Mouse (Mus musculus): ENCODE measurements around the gene Ephb4. TPM values are rescaled to one million over a fixed set of nuclear protein-coding genes. Genes with fewer than 3 reads are reported as not detected.

The Ephb4 gene
- polyA plus RNA-seq, 1 experiment from 2014 or later: 82.3 TPM

- under 1% methylated on average over 19 of the region's 19 CpGs for WGBS
- H3K27me3 ChIP-seq: no peaks in the 10 kb centered on the region
- no peaks in the 10 kb centered on the region for H3K9me3 ChIP-seq
- ATAC-seq (ENCODE audit: low FRiP score, low read depth): peak; percentile 83
- H3K4me3 ChIP-seq: peak overlapping the region; percentile 46
- H3K9ac ChIP-seq: peak overlapping the region; percentile 68
- H3K4me2 ChIP-seq (replicated peaks): peak overlapping the region; percentile 77
- H3K27ac ChIP-seq: peak overlapping the region; percentile 29
- H3K36me3 ChIP-seq: no peaks in the 10 kb centered on the region
- H3K4me1 ChIP-seq: peaks cover 18% of the 10 kb centered on the region
These were observed 11.7 kb upstream of the Ephb4 start for GRCm38 (mm10) chr5:137338256-137338655.

GRCm38 (mm10) chr5:137338663-137339289, 11.1 kb upstream of the Ephb4 start:
- Histone ChIP-seq H3K4me3 (peak overlapping the region; percentile 46), H3K9ac (peak overlapping the region; percentile 68), H3K9me3 (no peaks in the 10 kb centered on the region), H3K27me3 (no peaks in the 10 kb centered on the region), H3K27ac (peak overlapping the region; percentile 29), H3K4me1 (peaks cover 18% of the 10 kb centered on the region), H3K36me3 (no peaks in the 10 kb centered on the region), H3K4me2 (replicated peaks) (peak overlapping the region; percentile 77)
- 5% methylated on average over 11 of the region's 11 CpGs for WGBS
- ATAC-seq (ENCODE audit: low FRiP score, low read depth): peak; percentile 29

- Histone ChIP-seq H3K9me3 (no peaks in the 10 kb centered on the region), H3K9ac (peak overlapping the region; percentile 68), H3K36me3 (no peaks in the 10 kb centered on the region), H3K4me1 (peaks cover 21% of the 10 kb centered on the region), H3K4me3 (peak overlapping the region; percentile 46), H3K27me3 (no peaks in the 10 kb centered on the region), H3K27ac (peak overlapping the region; percentile 29; the same call in 1 of the 2 replicates), H3K4me2 (replicated peaks) (peak overlapping the region; percentile 77)
- WGBS: 12% methylated on average over 22 of the region's 22 CpGs
- ATAC-seq (ENCODE audit: low FRiP score, low read depth): 0 out of 2 replicates have a peak, but pooled peaks have one; percentile 18
These were observed 10.5 kb upstream of the Ephb4 start for GRCm38 (mm10) chr5:137339290-137339979.

DNA sequence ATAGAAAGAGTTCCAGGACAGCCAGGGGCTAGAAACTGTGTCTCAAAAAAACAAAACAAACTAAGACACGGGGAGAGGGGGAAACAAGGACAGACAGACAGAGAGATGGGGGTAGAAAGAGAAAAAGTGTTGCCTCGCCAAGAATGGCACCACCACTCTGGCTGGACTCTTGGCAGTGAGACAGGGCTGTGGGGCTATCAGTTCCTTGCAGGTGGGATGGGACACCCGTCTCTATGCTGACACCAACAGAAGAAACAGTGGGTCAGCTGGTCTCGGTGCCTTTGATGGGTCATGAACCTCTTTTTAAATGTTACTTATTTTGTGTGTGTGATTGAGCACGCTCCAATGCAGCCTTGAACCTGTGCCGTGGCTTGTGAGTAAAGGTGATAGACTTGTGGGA, 9.7 kb upstream of the Ephb4 start:
- no peaks in the 10 kb centered on the region for H3K36me3 ChIP-seq
- H3K4me3 ChIP-seq: no peak overlapping the region
- 74% methylated on average over 6 of the region's 6 CpGs for WGBS
- no peak overlapping the region for H3K27ac ChIP-seq
- no peaks in the 10 kb centered on the region for H3K9me3 ChIP-seq
- peaks cover 28% of the 10 kb centered on the region for H3K4me1 ChIP-seq
- no peak overlapping the region for H3K9ac ChIP-seq
- H3K27me3 ChIP-seq: no peaks in the 10 kb centered on the region
- ATAC-seq (ENCODE audit: low FRiP score, low read depth): no peak
- no peak overlapping the region; the same call in 1 of the 2 replicates for H3K4me2 ChIP-seq (replicated peaks)

DNA sequence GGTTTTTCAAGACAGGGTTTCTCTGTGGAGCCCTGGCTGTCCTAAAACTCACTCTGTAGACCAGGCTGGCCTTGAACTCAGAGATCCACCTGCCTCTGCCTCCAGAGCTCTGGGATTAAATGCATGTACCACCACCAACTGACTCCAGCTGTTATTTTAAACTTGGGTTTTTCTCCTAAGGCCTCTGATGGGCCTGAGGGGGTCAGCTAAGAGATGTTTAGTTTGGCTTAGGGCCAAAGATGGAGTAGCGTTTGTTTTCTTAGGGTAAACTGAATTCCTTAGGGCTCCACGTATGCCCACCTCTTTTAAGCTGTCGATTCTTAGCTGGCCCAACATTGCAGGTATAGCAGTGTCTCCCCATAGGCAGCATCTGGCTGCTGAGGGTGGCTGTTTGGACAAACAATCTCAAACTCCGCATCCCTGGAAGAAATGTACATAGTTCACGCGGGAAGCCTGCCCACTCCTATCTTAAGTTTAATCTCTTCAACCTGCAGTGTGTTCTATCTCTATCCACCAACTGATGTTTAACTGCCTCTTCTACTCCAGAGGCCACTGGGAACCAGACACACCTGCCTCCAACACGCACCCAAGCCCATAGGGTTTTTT, 7.4 kb upstream of the Ephb4 start:
- Histone ChIP-seq H3K4me2 (replicated peaks) (no peak overlapping the region), H3K27ac (no peak overlapping the region), H3K9ac (no peak overlapping the region), H3K4me3 (no peak overlapping the region), H3K4me1 (peaks cover 41% of the 10 kb centered on the region), H3K27me3 (no peaks in the 10 kb centered on the region), H3K36me3 (no peaks in the 10 kb centered on the region), H3K9me3 (no peaks in the 10 kb centered on the region)
- no peak for ATAC-seq (ENCODE audit: low FRiP score, low read depth)
- 77% methylated on average over 7 of the region's 7 CpGs for WGBS

DNA sequence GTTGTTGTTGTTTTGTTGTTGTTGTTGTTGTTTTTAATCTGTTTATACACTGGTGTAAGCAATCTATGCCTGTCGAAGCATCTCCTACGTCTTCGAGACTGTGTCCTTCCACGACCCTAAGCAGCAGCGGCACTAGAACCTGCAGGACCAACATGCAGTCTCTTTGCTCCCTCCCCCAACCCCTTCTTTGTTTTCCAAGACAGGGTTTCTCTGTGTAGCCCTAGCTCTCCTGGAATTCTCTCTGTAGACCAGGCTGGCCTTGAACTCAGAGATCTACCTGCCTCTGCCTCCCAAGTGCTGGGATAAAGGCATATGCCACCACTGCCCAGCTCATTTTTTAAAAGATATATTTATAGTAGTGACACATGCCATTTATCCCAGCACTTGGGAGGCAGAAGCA, 6.5 kb upstream of the Ephb4 start:
- H3K9ac ChIP-seq: no peak overlapping the region
- WGBS: 89% methylated on average over 5 of the region's 5 CpGs
- H3K4me3 ChIP-seq: no peak overlapping the region
- H3K4me2 ChIP-seq (replicated peaks): no peak overlapping the region
- H3K4me1 ChIP-seq: peaks cover 47% of the 10 kb centered on the region
- H3K27me3 ChIP-seq: no peaks in the 10 kb centered on the region
- no peak for ATAC-seq (ENCODE audit: low FRiP score, low read depth)
- no peaks in the 10 kb centered on the region for H3K36me3 ChIP-seq
- no peak overlapping the region for H3K27ac ChIP-seq
- H3K9me3 ChIP-seq: no peaks in the 10 kb centered on the region

GRCm38 (mm10) chr5:137343869-137344268, 6.0 kb upstream of the Ephb4 start:
- no peaks in the 10 kb centered on the region for H3K9me3 ChIP-seq
- ATAC-seq (ENCODE audit: low FRiP score, low read depth): no peak
- H3K27ac ChIP-seq: no peak overlapping the region
- no peak overlapping the region for H3K4me2 ChIP-seq (replicated peaks)
- peaks cover 48% of the 10 kb centered on the region for H3K4me1 ChIP-seq
- H3K36me3 ChIP-seq: no peaks in the 10 kb centered on the region
- no peaks in the 10 kb centered on the region for H3K27me3 ChIP-seq
- H3K9ac ChIP-seq: no peak overlapping the region
- H3K4me3 ChIP-seq: no peak overlapping the region

DNA sequence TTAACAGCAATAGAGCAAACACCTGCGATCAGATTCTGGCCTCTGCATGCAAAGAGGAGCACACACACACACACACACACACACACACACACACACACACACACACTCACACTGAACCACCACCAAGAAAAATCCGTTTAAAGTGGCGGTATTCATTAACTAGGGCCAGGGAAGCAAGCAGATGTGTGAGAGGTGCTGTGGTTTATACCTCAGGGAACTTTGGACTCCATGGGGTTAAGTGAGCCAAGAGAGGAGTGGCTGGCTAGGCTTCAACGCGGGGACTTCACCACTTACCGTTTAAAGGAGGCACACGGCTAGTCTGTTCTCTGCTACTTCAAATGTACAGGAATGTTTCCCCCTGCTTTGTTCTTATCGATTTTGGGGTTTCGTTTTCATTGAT, 4.1 kb upstream of the Ephb4 start:
- Histone ChIP-seq H3K27me3 (no peaks in the 10 kb centered on the region), H3K27ac (no peak overlapping the region), H3K4me3 (no peak overlapping the region), H3K4me1 (peaks cover 41% of the 10 kb centered on the region), H3K9me3 (no peaks in the 10 kb centered on the region), H3K4me2 (replicated peaks) (peak overlapping the region; percentile 40), H3K9ac (0 out of 2 replicates have a peak overlapping the region, but pooled peaks have one; percentile 5), H3K36me3 (no peaks in the 10 kb centered on the region)
- WGBS: 13% methylated on average over 9 of the region's 9 CpGs
- no peak for ATAC-seq (ENCODE audit: low FRiP score, low read depth)

DNA sequence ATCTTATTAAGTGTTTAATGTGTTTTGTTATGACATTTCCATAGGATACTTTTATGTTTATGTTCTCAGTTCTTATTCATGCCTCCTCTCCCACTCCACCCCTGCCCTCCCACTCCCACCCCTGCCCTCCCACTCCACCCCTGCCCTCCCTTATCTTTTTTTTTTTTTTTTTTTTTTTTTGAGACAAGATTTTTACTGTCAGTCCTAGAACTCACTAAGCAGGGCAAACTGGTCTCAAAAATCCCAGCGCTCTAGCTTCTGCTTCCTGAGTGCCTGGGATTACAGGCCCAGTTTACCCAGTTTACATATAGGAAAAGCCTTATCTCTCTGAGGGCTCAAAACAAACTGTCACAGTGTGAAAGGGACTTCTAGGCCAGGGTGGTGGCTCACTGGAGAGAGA, 3.5 kb upstream of the Ephb4 start:
- no peak overlapping the region for H3K27ac ChIP-seq
- peak overlapping the region; percentile 40 for H3K4me2 ChIP-seq (replicated peaks)
- H3K27me3 ChIP-seq: no peaks in the 10 kb centered on the region
- no peaks in the 10 kb centered on the region for H3K36me3 ChIP-seq
- peaks cover 41% of the 10 kb centered on the region for H3K4me1 ChIP-seq
- no peak overlapping the region for H3K9ac ChIP-seq
- ATAC-seq (ENCODE audit: low FRiP score, low read depth): no peak
- 71% methylated on average over 1 of the region's 1 CpGs for WGBS
- no peak overlapping the region for H3K4me3 ChIP-seq
- H3K9me3 ChIP-seq: no peaks in the 10 kb centered on the region

DNA sequence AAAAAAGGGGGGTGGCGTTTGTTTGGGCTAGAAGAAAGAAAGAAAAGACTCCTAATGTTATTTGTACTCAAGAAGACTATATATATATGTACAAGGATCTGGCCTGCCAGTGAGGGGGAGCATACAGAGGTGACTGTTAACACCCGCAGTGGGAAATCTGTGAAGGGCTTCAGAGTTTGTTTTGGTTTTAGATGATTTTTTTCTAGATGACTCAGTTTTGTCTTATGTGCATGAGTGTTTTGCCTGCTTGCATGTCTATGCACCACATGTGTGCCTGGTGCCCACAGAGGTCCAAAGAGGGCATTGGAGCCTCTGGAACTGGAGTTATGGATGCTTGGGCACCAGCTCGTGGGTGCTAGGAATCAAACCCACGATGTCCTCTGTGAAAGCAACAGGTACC, 2.9 kb upstream of the Ephb4 start:
- Histone ChIP-seq H3K4me2 (replicated peaks) (no peak overlapping the region), H3K36me3 (no peaks in the 10 kb centered on the region), H3K4me3 (no peak overlapping the region), H3K27me3 (no peaks in the 10 kb centered on the region), H3K9me3 (no peaks in the 10 kb centered on the region), H3K27ac (no peak overlapping the region), H3K9ac (no peak overlapping the region), H3K4me1 (peaks cover 47% of the 10 kb centered on the region)
- no peak for ATAC-seq (ENCODE audit: low FRiP score, low read depth)
- WGBS: 84% methylated on average over 4 of the region's 4 CpGs

DNA sequence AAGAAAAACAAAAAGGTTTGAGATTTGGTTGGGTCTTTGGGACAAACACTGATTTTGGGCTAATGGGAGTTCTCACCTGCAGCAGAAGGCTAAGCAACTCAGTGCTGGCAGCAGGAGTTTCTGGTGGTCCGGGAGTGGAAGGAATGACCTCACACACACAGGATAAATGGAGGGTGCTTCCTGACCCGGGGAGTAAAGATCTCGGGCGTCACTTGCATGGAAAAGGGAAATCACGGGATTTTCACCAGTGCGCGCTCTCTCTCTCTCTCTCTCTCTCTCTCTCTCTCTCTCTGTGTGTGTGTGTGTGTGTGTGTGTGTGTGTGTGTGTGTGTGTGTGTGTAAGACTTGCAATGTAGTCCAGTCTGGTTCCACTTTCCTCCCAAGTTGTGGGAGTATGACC, 2.1 kb upstream of the Ephb4 start:
- peaks cover 55% of the 10 kb centered on the region for H3K4me1 ChIP-seq

More for the DNA sequence above, 2.1 kb upstream of the Ephb4 start:
- no peak for ATAC-seq (ENCODE audit: low FRiP score, low read depth)
- H3K9me3 ChIP-seq: no peaks in the 10 kb centered on the region
- 24% methylated on average over 7 of the region's 7 CpGs for WGBS
- H3K36me3 ChIP-seq: no peaks in the 10 kb centered on the region
- H3K9ac ChIP-seq: no peak overlapping the region
- H3K27ac ChIP-seq: peak overlapping the region; percentile 99; the same call in 1 of the 2 replicates
- H3K4me2 ChIP-seq (replicated peaks): peak overlapping the region; percentile 95
- no peaks in the 10 kb centered on the region for H3K27me3 ChIP-seq
- H3K4me3 ChIP-seq: 0 out of 2 replicates have a peak overlapping the region, but pooled peaks have one; percentile 92

Data from limb, embryonic 13.5 days (tissue).